Mouse (Mus musculus) cortical plate, adult 2 months (tissue): ENCODE results near the gene Pip5kl1.

Experiments
- CTCF ChIP-seq: fragments of 200-500 bp; IDR thresholded peaks from 2 replicates; pipeline ENCODE4 v1.5.1; 2011; ENCODE audit warnings: mild to moderate bottlenecking, control low read depth, low read length; ENCODE audit not compliant: insufficient read depth; ENCODE audit errors: extremely low read depth
- POLR2A ChIP-seq: fragments of 200-500 bp; IDR thresholded peaks from 2 replicates; pipeline ENCODE4 v1.6.1; 2011; ENCODE audit warnings: mild to moderate bottlenecking, low read length, control low read depth; ENCODE audit not compliant: insufficient read depth; ENCODE audit errors: extremely low read depth

DNA sequence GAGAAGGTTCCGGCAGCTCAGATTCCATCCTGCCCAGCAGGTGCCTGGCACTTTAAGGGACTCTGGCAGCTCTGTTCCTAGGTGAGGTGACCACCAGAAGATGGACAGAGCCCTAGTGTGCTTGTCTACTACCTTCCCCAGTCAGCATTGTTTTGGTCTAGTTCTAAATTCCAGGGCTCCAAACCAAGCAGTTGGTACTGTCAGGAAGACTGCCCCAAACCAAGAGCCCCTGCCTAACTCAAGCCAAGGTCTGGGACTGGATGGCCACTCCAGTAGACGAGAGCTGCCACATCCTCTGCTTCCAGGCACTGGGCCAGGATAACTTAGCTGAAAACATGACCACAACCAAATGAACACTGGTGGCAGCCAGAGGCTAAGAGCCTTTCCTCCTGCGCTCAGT lies 5.7 kb upstream of the Pip5kl1 start:
- no peak for TF ChIP-seq POLR2A
- no peak for TF ChIP-seq CTCF
